Mouse (Mus musculus) CH12.LX (cell line): ENCODE measurements around the gene Mknk2. TPM values are rescaled to one million over a fixed set of nuclear protein-coding genes. Genes with fewer than 3 reads are reported as not detected.

ENCODE experiments used
- DNase-seq: peaks from one replicate; pipeline ENCODE4 v3.0.0-alpha.2; 2013; ENCODE audit errors: extremely low read depth
- H3K27ac ChIP-seq: 2 replicates; pipeline ENCODE4 v1.5.1; 2012; ENCODE audit warnings: low read depth, mild to moderate bottlenecking, control low read depth, moderate library complexity; ENCODE audit not compliant: insufficient read depth
- H3K27me3 ChIP-seq: replicated peaks from 2 replicates; pipeline ENCODE3; 2012; ENCODE audit warnings: inconsistent platforms
- H3K36me3 ChIP-seq, 2 experiments: replicated peaks in 1 of 2; 2 replicates each; pipeline versions ENCODE3 to v1.6.1; 2012; ENCODE audit warnings: inconsistent platforms in 1 of 2, low read length in 1 of 2, mild to moderate bottlenecking in 1 of 2, mixed read lengths in 1 of 2, moderate library complexity in 1 of 2; ENCODE audit not compliant: control insufficient read depth in 1 of 2, insufficient read depth in 1 of 2
- H3K4me1 ChIP-seq, 2 experiments: 2 replicates each; pipeline ENCODE4 v1.6.1; 2012; ENCODE audit warnings: inconsistent platforms in 1 of 2, moderate library complexity in 1 of 2; ENCODE audit not compliant: insufficient read depth in 2 of 2, control insufficient read depth in 1 of 2
- H3K4me2 ChIP-seq: 2 replicates; pipeline ENCODE4 v1.6.1; 2012; ENCODE audit warnings: low read depth, mild to moderate bottlenecking, control low read depth; ENCODE audit not compliant: poor library complexity, insufficient read depth, severe bottlenecking
- H3K4me3 ChIP-seq, 3 experiments: fragments of 150-350 bp in 1 of 3; sonication (generic) in 1 of 3; replicated peaks in 1 of 3; 2 replicates each; pipeline versions ENCODE3 to v1.5.1; 2011 to 2012; ENCODE audit warnings: low read depth in 2 of 3, low read length in 2 of 3, mild to moderate bottlenecking in 2 of 3, moderate library complexity in 2 of 3, control low read depth in 1 of 3, improper control_type of control experiment in 1 of 3, inconsistent platforms in 1 of 3, mixed read lengths in 1 of 3; ENCODE audit not compliant: poor library complexity in 1 of 3
- H3K79me2 ChIP-seq: replicated peaks from 2 replicates; pipeline ENCODE4 v1.6.1; 2012; ENCODE audit warnings: mild to moderate bottlenecking, moderate library complexity; ENCODE audit not compliant: control insufficient read depth, poor library complexity, insufficient read depth, severe bottlenecking; ENCODE audit errors: extremely low read depth
- H3K9ac ChIP-seq: 2 replicates; pipeline ENCODE4 v1.6.1; 2012; ENCODE audit warnings: low read depth, mild to moderate bottlenecking, control low read depth, moderate library complexity; ENCODE audit not compliant: insufficient read depth
- H3K9me3 ChIP-seq: replicated peaks from 2 replicates; pipeline ENCODE3; 2012; ENCODE audit warnings: low read length, inconsistent platforms, mixed read lengths
- CHD1 ChIP-seq: IDR thresholded peaks from 2 replicates; pipeline ENCODE4 v1.6.1; 2012; ENCODE audit warnings: low read depth, low read length, improper control_type of control experiment, inconsistent platforms
- CHD2 ChIP-seq: IDR thresholded peaks from 2 replicates; pipeline ENCODE4 v1.6.1; 2011; ENCODE audit warnings: low read length, improper control_type of control experiment
- CTCF ChIP-seq, 2 experiments: IDR thresholded peaks in 1 of 2; conservative IDR thresholded peaks in 1 of 2; 2 replicates each; pipeline ENCODE4 v1.5.1; 2011 to 2012; ENCODE audit warnings: low read depth in 2 of 2, low read length in 2 of 2, improper control_type of control experiment in 1 of 2, inconsistent platforms in 1 of 2, mild to moderate bottlenecking in 1 of 2, moderate library complexity in 1 of 2
- E2F4 ChIP-seq: IDR thresholded peaks from 2 replicates; pipeline ENCODE4 v1.6.1; 2011; ENCODE audit warnings: low read depth, low read length, improper control_type of control experiment; ENCODE audit not compliant: insufficient replicate concordance
- ELF1 ChIP-seq: IDR thresholded peaks from 2 replicates; pipeline ENCODE4 v1.6.1; 2014; ENCODE audit warnings: low read depth, mild to moderate bottlenecking, inconsistent platforms, low read length, improper control_type of control experiment
- ETS1 ChIP-seq: conservative IDR thresholded peaks from 2 replicates; pipeline ENCODE4 v1.6.1; 2012; ENCODE audit warnings: low read depth, mild to moderate bottlenecking, inconsistent platforms, low read length, improper control_type of control experiment, moderate library complexity
- GABPA ChIP-seq: IDR thresholded peaks from 2 replicates; pipeline ENCODE4 v1.6.1; 2012; ENCODE audit warnings: low read depth, low read length, improper control_type of control experiment, inconsistent platforms; ENCODE audit not compliant: insufficient replicate concordance
- MAFK ChIP-seq: IDR thresholded peaks from 2 replicates; pipeline ENCODE4 v1.6.1; 2011; ENCODE audit warnings: low read length, improper control_type of control experiment; ENCODE audit not compliant: insufficient replicate concordance
- MXI1 ChIP-seq: IDR thresholded peaks from 2 replicates; pipeline ENCODE4 v1.6.1; 2011; ENCODE audit warnings: mild to moderate bottlenecking, low read depth, low read length, improper control_type of control experiment
- MYC ChIP-seq: IDR thresholded peaks from 2 replicates; pipeline ENCODE4 v1.6.1; 2011; ENCODE audit warnings: low read depth, mild to moderate bottlenecking, improper control_type of control experiment, low read length
- NELFE ChIP-seq: IDR thresholded peaks from 2 replicates; pipeline ENCODE4 v1.6.1; 2011; ENCODE audit warnings: low read depth, low read length, improper control_type of control experiment
- PAX5 ChIP-seq: IDR thresholded peaks from 2 replicates; pipeline ENCODE4 v1.6.1; 2012; ENCODE audit warnings: low read length, inconsistent platforms, mixed read lengths
- POLR2A ChIP-seq: IDR thresholded peaks from 2 replicates; pipeline ENCODE4 v1.6.1; 2011; ENCODE audit warnings: low read depth, mild to moderate bottlenecking, improper control_type of control experiment, low read length
- POLR2AphosphoS2 ChIP-seq: IDR thresholded peaks from 2 replicates; pipeline ENCODE4 v1.6.1; 2011; ENCODE audit warnings: low read depth, low read length, improper control_type of control experiment
- RAD21 ChIP-seq: IDR thresholded peaks from 2 replicates; pipeline ENCODE4 v1.6.1; 2011; ENCODE audit warnings: low read depth, mild to moderate bottlenecking, low read length, improper control_type of control experiment, moderate library complexity
- RCOR1 ChIP-seq: conservative IDR thresholded peaks from 2 replicates; pipeline ENCODE4 v1.6.1; 2012; ENCODE audit warnings: low read depth, mild to moderate bottlenecking, inconsistent platforms, low read length, improper control_type of control experiment
- SIN3A ChIP-seq: IDR thresholded peaks from 2 replicates; pipeline ENCODE4 v1.6.1; 2012; ENCODE audit warnings: low read length, improper control_type of control experiment, inconsistent platforms
- TCF12 ChIP-seq: IDR thresholded peaks from 2 replicates; pipeline ENCODE4 v1.6.1; 2014; ENCODE audit warnings: low read depth, mild to moderate bottlenecking, inconsistent platforms, low read length, improper control_type of control experiment
- ZKSCAN1 ChIP-seq: IDR thresholded peaks from 2 replicates; pipeline ENCODE4 v1.6.1; 2012; ENCODE audit warnings: low read depth, inconsistent platforms, low read length, improper control_type of control experiment, borderline replicate concordance
- dilution Hi-C: fragments of 300-500 bp; cut with MboI; formaldehyde crosslinking; loops from 2 replicates; pipeline ENCODE4 v1.14.3; 2020; ENCODE audit warnings: low sequenced_read_pairs; ENCODE audit not compliant: extremely low pct_unique_long_range_greater_than_20kb, extremely low pct_ligation_motif_present
- in situ Hi-C: fragments of 300-500 bp; cut with MboI; formaldehyde crosslinking; loops from 3 replicates; pipeline ENCODE4 v1.14.3; 2019; ENCODE audit warnings: low sequenced_read_pairs, low pct_ligation_motif_present, low pct_unique_long_range_greater_than_20kb, mixed read lengths
- polyA plus RNA-seq: library from polyadenylated mRNA; unstranded; fragments of >175 nt; gene quantifications from 2 replicates; pipeline ENCODE4 v1.2.1, GENCODE M21; 2012; ENCODE audit warnings: low read depth; ENCODE audit not compliant: insufficient read length
- total RNA-seq, 2 experiments: library from RNA; depleted of rRNA; stranded (reverse); fragments of 300-350 nt in 1 of 2; fragments of >200 nt in 1 of 2; gene quantifications; 2 replicates each; pipeline ENCODE4 v1.2.3; 2012 to 2014

Gene Mknk2
- total and polyA plus RNA-seq, 3 experiments, result 91.5 to 199 (median 138) TPM

DNA sequence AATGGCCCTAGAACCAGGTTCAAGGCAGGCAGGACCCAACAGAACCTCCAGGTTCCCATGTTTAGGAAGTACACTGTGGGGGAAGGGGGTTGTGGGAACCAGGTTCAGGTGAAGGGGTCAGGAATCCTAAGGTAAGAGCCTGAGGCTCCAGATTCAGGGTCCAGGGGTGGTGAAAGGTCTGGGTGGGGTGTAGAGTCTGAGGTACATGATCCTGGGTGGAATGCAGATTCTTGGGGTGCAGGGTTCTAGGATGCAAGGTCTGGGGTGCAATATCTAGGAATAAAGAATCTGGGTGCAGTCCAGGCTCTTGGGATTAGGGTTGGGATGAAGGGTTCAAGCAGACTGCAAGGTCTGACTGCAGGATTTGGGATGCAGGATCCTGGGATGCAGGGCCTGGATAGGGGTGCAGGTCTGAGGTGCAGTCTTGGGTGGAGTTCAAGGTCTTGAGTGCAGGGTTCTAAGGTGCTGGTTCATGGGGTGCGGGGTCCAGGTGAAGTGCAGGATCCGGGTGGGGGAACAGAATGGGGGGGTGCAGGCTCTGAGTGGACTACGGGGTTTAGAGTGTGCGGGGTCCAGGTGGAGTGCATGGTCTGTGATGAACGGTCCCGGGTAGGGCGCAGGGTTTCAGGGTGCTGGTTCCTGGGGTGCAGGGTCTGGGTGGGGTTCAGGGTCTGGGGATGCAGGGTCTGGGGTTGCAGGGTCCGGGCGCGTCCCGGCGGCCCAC lies 22.3 kb downstream of the Mknk2 start:
- dilution Hi-C loops, result no loop called here

DNA sequence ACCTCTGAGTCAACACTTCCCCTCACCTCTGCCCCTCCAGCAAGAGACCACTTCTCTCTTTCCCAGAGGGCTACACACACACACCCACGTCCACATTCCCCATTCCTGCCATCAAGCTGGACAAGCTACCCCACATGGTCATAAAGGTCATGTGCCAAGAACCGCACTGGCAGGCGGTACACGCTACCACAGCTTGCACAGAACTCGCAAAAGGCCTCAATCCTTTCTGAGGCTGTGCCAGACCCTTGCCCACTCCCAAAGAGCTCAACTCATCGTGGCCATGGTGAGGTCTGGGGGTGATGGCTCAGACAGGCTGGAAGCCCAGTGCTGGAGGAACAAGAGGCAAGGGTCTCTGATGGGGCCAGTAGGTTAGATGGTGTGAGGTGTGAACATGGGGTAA lies 23.0 kb downstream of the Mknk2 start:
- Histone ChIP-seq H3K27ac (no peak overlapping the region), H3K4me3 (no peak overlapping the region), H3K27me3 (no peaks in the 10 kb centered on the region), H3K79me2 (no peaks in the 10 kb centered on the region), H3K4me2 (no peak overlapping the region), H3K4me1 (peaks cover 22 to 49% of the 10 kb centered on the region in 2 experiments), H3K9ac (no peak overlapping the region), H3K36me3 (peaks cover 0 to 18% of the 10 kb centered on the region in 2 experiments), H3K9me3 (no peaks in the 10 kb centered on the region)
- DNase-seq, result no peak
- TF ChIP-seq SIN3A, result no peak
- no peak for TF ChIP-seq PAX5
- TF ChIP-seq ELF1, result no peak
- TF ChIP-seq TCF12, result no peak
- TF ChIP-seq CHD1, result no peak
- no peak for TF ChIP-seq CTCF (conservative IDR thresholded peaks at IDR 0.05 in 1 of 2, IDR thresholded peaks at IDR 0.05 in 1 of 2; ENCODE audit: low read depth in 2 of 2, low read length in 2 of 2)
- TF ChIP-seq RAD21, result no peak
- TF ChIP-seq RCOR1, result no peak
- no peak for TF ChIP-seq NELFE
- no peak for TF ChIP-seq E2F4
- TF ChIP-seq MAFK, result no peak
- TF ChIP-seq ETS1, result no peak
- TF ChIP-seq GABPA, result no peak
- dilution Hi-C loops (no loop called here), in situ Hi-C loops (no loop called here)

More for the DNA sequence above, 22.3 kb downstream of the Mknk2 start:
- Histone ChIP-seq H3K4me3 (peak overlapping the region; percentile 77 to 86 (median 78)), H3K27me3 (no peaks in the 10 kb centered on the region), H3K36me3 (peaks cover 0 to 15% of the 10 kb centered on the region in 2 experiments), H3K79me2 (no peaks in the 10 kb centered on the region), H3K27ac (no peak overlapping the region), H3K9ac (peak overlapping the region; percentile 94), H3K9me3 (no peaks in the 10 kb centered on the region), H3K4me1 (peaks cover 19 to 45% of the 10 kb centered on the region in 2 experiments), H3K4me2 (peak overlapping the region; percentile 62; the same call in 1 of the 2 replicates)
- in situ Hi-C loops, result no loop called here
- DNase-seq, result no peak
- TF ChIP-seq ETS1, result no peak
- TF ChIP-seq CHD1, result no peak
- TF ChIP-seq MXI1, result no peak
- no peak for TF ChIP-seq CHD2
- TF ChIP-seq ZKSCAN1, result no peak
- no peak for TF ChIP-seq SIN3A
- TF ChIP-seq MYC, result no peak
- no peak for TF ChIP-seq ELF1
- no peak for TF ChIP-seq POLR2AphosphoS2
- no peak for TF ChIP-seq POLR2A
- TF ChIP-seq GABPA, result no peak
